ENCODE assay signal across 11 mouse cellular contexts in genomic region chr2:55692902-55693870, GRCm38 (mm10).
DNase-seq lines count a peak whose midpoint lies in the region; ATAC-seq and TF ChIP-seq lines count a peak whose summit lies in the region.
"Had no signal": no experiment of that assay in that cellular context is flagged by ENCODE, and none has a peak within 500 bp of the region (broad histone marks: within the 10 kb centered on the region; RNA-seq: fewer than 3 reads in every experiment).

No protein-coding gene starts in this region.

- no peak for TF ChIP-seq POLR2A in cerebellum, adult 2 months (IDR thresholded peaks at IDR 0.05; ENCODE audit: borderline replicate concordance, insufficient read depth, low read length)

- peak; percentile 74 for DNase-seq in brain, embryonic 18.5 days (ENCODE audit: low read depth, low spot score)
- peak; percentile 84 for DNase-seq in layer of hippocampus, adult 9-10 months (ENCODE audit: low spot score)
- peak; percentile 75 for DNase-seq in midbrain, postnatal 0 days (ENCODE audit: low spot score)
- no peak for DNase-seq in natural killer cell, adult 2 months (ENCODE audit: low spot score in 2 of 2)
- DNase-seq in cerebellum, adult 2 months = no peak
- no peak for DNase-seq in heart, postnatal 10 days
- DNase-seq: cerebellum, postnatal 36 days; gastrocnemius, postnatal 36 days; lung, postnatal 4 days had no signal

- peak overlapping the region; percentile 60 for H3K27ac ChIP-seq in forebrain, embryonic 15.5 days (replicated peaks)
- peak overlapping the region; percentile 47 for H3K27ac ChIP-seq in midbrain, postnatal 0 days (ENCODE audit: low read depth, low read length)
- H3K27ac ChIP-seq in cerebellum, adult 2 months (ENCODE audit: insufficient read depth, low read length) = no peak overlapping the region

- peaks cover 6% of the 10 kb centered on the region for H3K4me1 ChIP-seq in forebrain, embryonic 15.5 days
- no peaks in the 10 kb centered on the region for H3K4me1 ChIP-seq in midbrain, postnatal 0 days (ENCODE audit: insufficient read depth, low read length)
- H3K4me1 ChIP-seq in cerebellum, adult 2 months (ENCODE audit: control insufficient read depth, insufficient read depth, low read length) = no peaks in the 10 kb centered on the region

- 30% methylated on average over 2 of the region's 2 CpGs for WGBS in forebrain, embryonic 15.5 days
- 24% methylated on average over 2 of the region's 2 CpGs for whole genome bisulfite sequencing in midbrain, postnatal 0 days
- WGBS in cerebellum, adult 2 months = 28% methylated on average over 2 of the region's 2 CpGs

- H3K27me3 ChIP-seq in forebrain, embryonic 15.5 days = no peaks in the 10 kb centered on the region
- no peaks in the 10 kb centered on the region for H3K27me3 ChIP-seq in midbrain, postnatal 0 days (ENCODE audit: insufficient read depth, low read length)
- H3K27me3 ChIP-seq in cerebellum, adult 2 months (ENCODE audit: control insufficient read depth, insufficient read depth, low read length) = no peaks in the 10 kb centered on the region

- H3K4me3 ChIP-seq in forebrain, embryonic 15.5 days = no peak overlapping the region
- H3K4me3 ChIP-seq in midbrain, postnatal 0 days (ENCODE audit: low read depth, low read length) = no peak overlapping the region
- H3K4me3 ChIP-seq in cerebellum, adult 2 months (replicated peaks; ENCODE audit: insufficient read depth, low read depth, low read length) = no peak overlapping the region

- TF ChIP-seq CTCF in midbrain, postnatal 0 days (IDR thresholded peaks at IDR 0.05) = no peak
- TF ChIP-seq CTCF in cerebellum, adult 2 months (IDR thresholded peaks at IDR 0.05; ENCODE audit: borderline replicate concordance, insufficient read depth, low read depth, low read length) = no peak

- H3K36me3 ChIP-seq in forebrain, embryonic 15.5 days = no peaks in the 10 kb centered on the region
- H3K36me3 ChIP-seq in midbrain, postnatal 0 days (ENCODE audit: insufficient read depth, low read length) = no peaks in the 10 kb centered on the region

- no peak overlapping the region for H3K9ac ChIP-seq in forebrain, embryonic 15.5 days (replicated peaks)
- no peak overlapping the region for H3K9ac ChIP-seq in midbrain, postnatal 0 days (replicated peaks; ENCODE audit: low read length, poor library complexity, severe bottlenecking)

- H3K9me3 ChIP-seq in forebrain, embryonic 15.5 days = no peaks in the 10 kb centered on the region
- H3K9me3 ChIP-seq in midbrain, postnatal 0 days (ENCODE audit: low read length) = no peaks in the 10 kb centered on the region

- intact Hi-C loops in heart, postnatal 10 days (cut with DNase I) = no loop called here

- peak; percentile 97 for ATAC-seq in forebrain, embryonic 15.5 days (replicated peaks)
- peak; percentile 87 for ATAC-seq in midbrain, postnatal 0 days (ENCODE audit: low FRiP score)
- no peak for ATAC-seq in inflammation-experienced regulatory T-cells, adult 6 months

- H3K4me2 ChIP-seq in forebrain, embryonic 15.5 days (replicated peaks) = 0 out of 2 replicates have a peak overlapping the region, but pooled peaks have one; percentile 12
- H3K4me2 ChIP-seq in midbrain, postnatal 0 days (ENCODE audit: low read depth, low read length, poor library complexity, severe bottlenecking) = no peak overlapping the region

Comparison
In these comparisons a context has a peak if more than half of its experiments do, and no peak if none do; other contexts are left out.
1. DNase-seq: peak in brain, embryonic 18.5 days (single experiment), layer of hippocampus, adult 9-10 months (single experiment) and midbrain, postnatal 0 days (single experiment); none in natural killer cell, adult 2 months (0 of 2), cerebellum, adult 2 months (0 of 2) and heart, postnatal 10 days (0 of 2).